Mouse (Mus musculus) CH12F3 (cell line): ENCODE data around the gene Lamb3.

Experiments used
- in situ Hi-C: fragments of 300-500 bp; cut with MboI; formaldehyde crosslinking; loops from 2 replicates; pipeline ENCODE4 v1.14.3; 2020; ENCODE audit warnings: low sequenced_read_pairs

Gene Lamb3

DNA sequence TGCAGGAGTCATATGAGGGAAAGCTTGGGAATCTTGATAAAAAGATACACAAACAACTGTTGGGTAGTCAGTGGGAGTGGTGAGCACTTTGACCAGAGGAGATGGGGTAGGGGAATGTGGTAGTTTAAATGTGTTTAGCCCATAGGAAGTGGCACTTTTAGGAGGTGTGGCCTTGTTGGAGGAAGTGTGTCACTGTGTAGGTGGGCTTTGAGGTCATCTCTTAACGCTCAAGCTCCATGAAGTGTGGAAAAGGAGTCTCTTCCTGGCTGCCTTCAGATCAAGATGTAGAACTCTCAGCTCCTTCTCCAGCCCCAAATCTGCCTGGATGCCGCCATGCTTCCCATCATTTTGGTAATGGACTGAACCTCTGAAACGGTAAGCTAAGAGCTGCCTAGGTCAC lies at the start of gene Lamb3:
Lamb3 (plus strand) TSS at position 197 of the 400 bp plus-strand sequence.
- in situ Hi-C loops, result no loop called here

DNA sequence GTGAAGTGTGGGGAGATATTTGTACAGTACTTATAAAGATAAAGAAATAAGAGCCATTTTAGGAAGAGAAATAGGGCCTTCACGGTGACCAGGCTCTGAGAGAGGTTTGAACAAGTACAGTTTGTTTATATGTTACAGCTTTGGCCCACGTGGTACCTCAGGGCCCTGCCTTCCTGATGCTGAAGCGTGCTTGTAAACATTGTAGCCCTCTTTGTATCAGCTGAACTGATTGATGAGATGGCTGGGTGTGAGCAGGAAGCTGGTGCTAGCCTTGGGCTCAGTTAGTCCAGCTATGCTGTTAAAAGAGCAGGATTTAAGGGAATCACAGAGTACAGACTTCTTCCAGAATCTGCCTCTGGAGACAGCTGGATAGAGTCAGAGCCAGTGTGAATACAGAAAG lies 48.3 kb upstream of the Lamb3 start:
- in situ Hi-C loops, result no loop called here

DNA sequence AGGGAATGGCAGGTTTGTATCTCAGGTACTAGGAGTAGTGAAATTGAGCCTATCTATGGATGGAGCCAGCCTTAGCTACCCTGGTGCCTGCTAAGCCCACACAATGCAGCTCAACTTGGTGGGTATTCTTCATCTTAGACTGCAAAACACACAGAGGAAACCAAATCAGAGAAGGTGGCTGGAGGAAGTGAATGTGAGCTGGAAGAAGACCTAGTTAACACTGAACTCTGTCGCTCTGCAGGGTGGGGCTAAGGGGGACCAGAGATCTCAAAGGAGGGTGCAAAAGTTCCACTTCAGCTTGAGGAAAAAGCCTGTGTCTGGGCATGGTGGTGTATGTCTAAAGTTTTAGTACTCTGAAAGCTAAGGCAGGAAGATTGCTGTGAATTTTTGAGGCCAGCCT lies 47.9 kb upstream of the Lamb3 start:
- in situ Hi-C loops, result no loop called here

DNA sequence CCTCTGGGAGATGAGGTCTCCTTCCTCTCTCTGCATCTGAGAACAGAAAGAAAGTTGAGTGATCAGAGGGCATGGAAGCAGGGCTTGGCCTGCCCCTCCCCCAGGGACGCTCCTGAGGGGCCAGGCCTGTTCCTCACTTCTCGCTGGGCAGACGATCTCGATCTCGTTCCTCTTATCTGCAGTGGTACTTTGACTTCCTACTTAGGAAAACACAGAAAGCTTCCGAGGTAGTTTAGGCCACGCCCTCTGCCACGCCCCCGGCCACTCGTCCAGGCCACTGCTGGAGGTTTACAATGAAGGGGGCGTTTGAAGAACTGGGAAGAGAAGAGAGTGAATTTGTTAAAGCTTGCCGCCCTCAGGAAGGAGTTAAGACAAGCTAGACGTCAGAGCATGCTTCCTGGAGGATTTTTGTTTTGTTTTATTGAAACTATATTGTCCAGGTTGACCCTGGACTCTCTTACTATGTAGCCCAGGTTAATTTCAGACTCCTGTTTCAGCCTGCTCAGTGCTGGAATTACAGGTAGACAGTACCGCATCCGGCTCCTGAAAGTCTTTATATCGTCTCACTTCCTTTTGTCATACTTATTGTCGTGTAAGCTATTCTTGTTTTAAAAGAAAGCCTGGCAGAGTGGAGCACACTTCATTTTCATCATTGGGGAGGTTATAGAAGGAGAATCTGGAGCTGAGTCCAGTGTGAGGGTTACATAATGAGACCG lies 47.0 kb upstream of the Lamb3 start:
- in situ Hi-C loops, result no loop called here

DNA sequence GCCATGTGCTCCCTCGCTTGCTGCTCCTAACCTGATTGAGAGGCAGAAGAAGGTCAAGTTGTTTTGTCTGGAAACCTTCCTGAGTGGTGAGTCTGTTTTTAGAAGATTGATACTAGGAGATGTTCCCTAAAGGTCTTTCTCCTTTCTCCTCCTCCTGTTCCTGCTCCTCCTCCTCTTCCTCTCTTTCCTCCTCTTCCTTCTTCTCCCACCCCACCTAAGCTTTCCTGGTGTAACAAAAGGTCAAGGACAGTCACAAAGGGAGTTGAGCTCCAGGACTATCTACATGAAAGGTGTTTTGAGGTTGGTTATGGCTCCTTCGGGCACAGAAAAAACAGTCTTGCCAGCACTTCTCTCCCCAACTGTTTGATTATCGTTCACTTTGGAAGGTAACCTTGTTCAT lies 39.8 kb upstream of the Lamb3 start, which contains the start of gene A130010J15Rik:
A130010J15Rik (plus strand) TSS at position 301 of the 400 bp plus-strand sequence.
- in situ Hi-C loops, result no loop called here

DNA sequence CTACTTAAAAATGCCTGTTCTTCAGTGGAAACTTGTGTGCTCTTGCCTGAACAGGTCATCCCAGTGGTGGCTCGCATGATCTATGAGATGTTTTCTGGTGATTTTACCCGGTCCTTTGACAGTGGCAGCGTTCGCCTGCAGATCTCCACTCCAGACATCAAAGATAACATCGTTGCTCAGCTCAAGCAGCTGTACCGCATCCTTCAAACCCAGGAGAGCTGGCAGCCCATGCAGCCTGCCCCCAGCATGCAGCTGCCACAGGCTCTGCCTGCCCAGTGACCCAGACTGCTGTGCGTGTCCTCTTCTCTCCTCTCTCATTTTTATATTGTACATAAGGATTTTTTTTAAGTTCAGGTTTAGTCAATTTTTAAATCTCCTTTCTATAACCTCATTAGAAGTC lies 38.3 kb upstream of the Lamb3 start:
- in situ Hi-C loops, result no loop called here

DNA sequence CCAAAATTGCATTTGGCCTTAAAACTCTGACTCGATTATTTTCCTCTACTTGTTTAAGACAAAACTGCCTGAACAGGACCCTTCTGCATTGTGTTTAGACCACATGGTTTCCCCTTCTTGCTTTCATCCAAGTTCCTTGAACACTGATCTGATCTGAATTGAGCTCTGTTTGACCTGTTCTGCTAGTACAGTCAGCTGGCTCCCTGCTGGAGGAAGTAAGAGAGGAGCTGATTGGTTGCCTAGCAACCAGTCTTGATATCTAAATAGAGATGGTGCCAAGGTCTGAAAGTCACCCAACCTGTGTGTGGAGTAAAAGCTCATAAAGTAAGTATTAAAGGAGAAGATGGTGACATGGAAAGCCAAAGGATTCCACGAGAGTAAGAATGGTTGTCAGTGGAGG lies 37.6 kb upstream of the Lamb3 start:
- in situ Hi-C loops, result no loop called here

DNA sequence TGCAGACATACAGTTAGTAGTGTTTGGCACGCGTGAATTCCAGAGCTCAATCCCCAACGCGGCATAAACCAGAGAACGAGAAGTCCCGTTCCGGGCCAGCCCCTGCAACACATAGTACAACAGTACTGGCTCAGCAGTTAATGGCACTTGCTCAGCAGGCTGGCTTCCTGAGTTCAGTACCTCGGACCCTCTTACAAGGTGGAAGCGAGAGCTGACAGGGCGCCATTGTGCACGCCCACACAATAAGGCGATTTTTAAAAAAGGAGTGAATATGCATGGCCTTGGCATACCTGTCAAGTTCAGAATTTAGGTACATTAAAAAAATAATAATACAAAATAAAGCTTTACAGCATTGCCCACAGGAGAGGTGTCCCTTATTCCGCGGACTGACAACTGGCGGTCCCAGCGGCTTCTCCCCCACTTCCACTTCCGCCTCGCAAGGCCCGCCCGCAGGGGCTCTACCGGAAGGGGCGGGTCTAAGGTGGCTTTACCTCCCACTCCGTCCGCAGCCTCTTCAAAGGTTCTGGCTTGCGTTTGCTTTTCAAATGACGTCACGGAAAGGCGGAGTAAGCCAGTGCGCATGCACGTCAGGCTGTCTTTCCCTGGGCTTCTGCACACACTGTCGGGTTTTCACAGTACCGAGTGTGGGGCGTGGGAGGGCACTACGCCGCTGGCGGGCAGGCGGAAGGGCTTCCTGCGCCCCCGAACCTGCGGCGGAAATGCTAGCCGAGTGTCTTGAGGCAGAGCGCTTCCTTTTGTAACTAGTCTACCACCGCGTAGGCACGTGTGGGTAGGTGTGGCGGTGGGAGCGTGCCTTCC lies 34.3 kb upstream of the Lamb3 start:
- in situ Hi-C loops, result no loop called here

DNA sequence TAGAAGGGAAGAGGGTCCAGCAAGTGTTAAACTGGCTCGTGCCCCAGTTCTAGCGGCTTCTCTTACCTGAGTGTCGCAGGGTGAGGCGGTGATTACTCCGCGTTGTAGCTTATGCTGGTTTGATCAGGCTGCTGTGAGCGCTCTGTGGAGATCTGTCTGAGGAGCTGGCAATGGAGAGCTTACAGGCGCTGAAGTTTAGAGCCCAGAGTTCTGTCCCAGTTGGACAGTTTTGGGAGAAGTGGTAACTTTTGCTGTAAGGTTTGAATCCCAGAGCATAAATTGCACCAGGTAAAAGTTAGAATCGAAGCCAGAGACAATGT lies 33.7 kb upstream of the Lamb3 start:
- in situ Hi-C loops, result no loop called here

DNA sequence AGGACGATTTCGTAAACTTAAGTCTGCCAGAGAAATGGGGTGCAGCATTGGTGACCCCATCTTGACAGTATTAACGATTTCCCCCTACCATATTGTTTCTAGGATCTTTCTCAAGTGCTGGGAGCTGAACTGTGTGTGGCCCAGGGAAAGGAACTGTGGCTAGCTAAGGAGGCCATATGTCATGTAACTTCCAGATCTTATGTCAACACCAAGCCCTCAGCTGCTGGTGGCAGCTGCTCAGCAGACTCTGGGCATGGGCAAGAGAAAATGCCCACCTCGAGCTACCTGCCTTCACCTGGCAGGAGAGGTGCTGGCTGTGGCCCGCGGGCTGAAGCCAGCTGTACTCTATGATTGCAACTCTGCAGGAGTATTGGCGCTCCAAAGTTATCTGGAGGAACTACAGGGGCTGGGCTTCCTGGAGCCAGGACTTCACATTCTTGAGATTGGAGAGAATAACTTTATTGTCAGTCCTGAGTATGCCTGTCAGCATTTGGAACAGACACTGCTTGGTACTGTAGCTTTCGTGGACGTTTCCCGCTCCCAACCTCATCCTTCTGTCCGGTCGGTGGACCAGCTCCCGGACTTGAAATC lies 33.3 kb upstream of the Lamb3 start:
- in situ Hi-C loops, result no loop called here

DNA sequence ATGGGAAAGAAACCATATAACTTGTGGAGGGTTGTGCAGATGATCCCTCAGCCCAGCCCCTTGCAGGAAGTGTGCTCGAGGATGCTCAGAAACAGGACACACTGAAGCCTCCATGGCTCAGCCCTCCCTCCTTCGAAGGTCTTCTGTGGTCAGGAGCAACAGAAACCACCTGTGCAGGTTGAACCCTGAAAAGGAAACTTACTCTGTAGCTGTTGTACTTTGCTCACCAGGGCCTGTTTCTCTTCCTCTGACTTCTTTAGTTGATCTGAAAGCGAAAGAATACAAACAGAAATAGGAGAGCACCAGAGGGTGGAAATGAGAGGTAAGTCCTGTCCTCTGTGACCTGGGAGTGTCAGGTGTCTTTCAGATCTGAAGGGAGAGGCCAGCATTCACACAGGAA lies 26.4 kb upstream of the Lamb3 start:
- in situ Hi-C loops, result no loop called here

DNA sequence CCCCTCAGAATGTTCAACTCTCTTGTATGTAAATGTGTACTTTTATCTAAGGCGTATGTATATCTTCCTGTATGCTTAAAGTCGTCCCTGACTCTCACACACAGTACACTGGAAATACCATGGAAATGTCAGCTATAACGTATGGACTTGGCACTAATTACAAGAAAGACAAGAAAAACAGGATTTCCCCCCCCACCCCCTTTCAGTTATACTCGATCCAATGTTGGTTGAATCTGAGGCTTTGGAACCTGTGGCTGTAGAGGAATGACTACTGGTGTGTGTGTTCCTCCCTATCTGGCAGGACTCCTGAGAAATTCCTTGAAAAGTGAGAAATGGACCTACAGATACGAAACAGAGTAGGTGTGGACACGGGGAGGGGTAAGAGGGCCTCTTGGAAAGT lies 19.2 kb upstream of the Lamb3 start:
- in situ Hi-C loops, result no loop called here

DNA sequence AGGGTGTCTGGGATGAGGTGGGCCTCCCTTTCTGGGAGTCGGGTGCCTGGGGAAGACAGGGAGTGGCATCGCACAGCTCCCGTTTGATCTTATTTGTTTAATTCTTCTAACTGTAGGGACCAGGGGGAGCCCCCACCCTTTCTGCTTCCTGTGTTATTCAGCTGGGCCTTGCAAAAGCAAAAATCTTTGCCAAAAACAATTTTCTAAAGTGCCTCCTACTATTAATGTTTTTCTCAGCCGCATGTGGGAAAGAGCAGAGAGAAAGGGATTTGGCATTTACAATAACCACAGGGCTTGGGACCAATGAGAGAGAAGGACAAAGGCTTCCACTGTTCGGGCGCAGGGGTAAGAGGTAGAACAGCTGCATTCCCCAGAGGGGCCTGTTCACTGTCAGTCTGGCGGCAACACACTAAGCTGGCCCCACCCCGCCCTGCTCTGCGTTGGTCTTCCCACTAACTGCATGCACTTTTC lies 18.3 kb upstream of the Lamb3 start:
- in situ Hi-C loops, result no loop called here

DNA sequence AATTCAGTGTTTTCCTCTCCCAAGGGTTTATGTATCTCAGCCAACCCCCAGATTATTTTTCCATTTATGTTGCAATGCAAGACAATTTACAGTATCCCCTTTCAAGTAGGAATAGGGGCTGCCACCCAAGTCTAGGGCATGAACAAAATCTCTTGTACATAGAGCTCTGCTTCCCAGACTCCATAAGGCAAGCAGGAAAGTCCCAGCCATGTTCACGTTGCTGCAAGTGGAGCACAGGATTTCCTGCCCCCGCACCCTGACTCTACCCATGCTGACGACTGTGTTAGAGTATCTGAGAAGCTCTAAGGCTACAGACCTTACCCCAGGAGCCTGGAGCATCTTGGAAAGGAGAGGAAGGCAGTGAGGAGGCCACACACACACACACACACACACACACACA lies 17.7 kb upstream of the Lamb3 start:
- in situ Hi-C loops, result no loop called here

DNA sequence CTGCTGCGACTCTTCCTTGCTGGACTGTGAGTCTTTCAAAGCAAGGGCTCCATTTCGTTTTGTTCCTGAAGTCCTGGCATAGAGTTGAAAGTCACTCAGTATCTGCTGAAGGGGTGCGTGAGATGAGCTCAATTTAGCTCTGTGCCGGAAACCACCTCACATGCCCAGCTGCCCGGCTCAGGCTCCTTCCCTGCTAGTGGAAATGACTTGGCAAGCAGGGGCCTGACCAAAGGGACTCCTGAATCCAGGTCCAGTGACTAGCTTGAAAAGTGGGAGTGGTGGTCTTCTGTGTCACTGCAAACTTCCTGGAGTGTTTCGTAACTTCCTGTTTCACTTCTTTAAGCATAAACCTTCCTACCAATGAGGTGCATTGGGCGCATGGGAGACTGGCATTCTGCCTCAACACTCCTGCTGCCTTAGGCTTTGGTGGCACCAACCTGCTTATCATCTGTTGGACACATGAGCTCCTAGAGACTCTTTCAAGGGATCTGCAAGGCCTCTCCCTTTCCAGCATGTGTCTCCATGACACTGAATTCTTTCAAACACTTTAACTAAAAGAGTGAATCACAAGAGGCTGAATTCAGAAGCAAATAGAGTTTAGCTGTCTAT lies 15.7 kb upstream of the Lamb3 start:
- in situ Hi-C loops, result no loop called here

DNA sequence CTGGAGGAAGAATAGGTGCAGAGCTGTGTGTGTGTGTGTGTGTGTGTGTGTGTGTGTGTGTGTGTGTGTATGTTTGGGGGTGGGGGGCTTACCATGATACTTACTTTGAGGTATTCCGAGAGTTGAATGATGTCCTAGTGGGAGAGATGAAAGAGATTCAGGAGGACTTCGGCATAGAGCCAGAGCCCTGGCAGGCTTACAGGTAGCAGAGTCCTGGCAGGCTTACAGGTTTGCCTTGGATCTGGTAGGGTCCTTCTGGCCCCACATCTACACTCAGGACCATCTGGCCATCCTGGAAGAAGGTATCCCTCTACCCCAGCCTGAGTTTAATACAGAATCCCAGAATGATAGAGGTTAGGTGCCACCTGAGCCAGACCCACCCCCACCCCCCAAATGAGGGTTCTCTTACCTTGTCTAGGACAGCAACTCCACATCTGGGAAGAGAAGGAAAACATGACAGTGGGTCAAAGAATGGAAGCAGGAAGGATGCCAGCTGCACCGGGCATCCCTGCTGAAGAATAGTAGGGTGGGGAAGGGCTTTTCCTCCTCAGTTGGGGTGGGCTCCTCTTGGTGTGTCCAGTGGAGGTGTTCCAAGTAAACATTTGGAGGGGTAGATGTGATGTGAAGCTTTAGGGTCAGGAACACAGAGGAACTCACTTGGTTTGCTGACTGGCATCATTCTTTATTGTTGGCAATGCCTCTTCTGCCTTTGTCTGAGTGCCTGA lies 12.9 kb upstream of the Lamb3 start:
- in situ Hi-C loops, result no loop called here

DNA sequence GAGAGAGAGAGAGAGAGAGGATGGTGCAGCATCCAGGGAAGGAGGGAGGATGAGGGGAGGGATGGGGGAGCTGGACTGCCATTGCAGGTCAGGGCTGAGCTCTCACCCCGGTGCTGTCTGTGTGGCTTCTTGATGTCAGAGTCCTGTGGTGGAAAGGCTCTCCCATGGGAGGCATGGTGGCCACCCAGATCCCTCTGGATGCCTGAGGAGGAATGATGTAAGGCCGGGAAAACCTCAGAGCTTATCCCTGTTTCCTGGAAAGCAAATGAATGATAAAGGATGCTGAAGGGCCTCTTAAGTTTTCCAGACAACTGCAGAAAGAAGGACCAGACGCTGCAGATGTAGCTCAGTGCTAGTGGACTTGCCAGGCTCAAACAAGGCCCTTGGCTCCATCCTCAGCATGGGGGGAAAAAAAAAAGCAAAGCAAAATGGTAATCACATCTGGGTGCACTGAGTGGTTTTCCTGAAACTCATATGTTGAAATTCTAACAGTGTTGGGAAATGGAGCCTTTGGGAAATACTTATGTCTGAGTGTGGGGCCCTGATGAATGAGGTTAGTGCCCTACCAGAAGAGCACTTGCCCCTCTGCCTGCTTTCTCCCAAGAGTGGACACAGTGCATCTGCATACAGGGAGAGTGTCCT lies 12.2 kb upstream of the Lamb3 start:
- in situ Hi-C loops, result no loop called here

DNA sequence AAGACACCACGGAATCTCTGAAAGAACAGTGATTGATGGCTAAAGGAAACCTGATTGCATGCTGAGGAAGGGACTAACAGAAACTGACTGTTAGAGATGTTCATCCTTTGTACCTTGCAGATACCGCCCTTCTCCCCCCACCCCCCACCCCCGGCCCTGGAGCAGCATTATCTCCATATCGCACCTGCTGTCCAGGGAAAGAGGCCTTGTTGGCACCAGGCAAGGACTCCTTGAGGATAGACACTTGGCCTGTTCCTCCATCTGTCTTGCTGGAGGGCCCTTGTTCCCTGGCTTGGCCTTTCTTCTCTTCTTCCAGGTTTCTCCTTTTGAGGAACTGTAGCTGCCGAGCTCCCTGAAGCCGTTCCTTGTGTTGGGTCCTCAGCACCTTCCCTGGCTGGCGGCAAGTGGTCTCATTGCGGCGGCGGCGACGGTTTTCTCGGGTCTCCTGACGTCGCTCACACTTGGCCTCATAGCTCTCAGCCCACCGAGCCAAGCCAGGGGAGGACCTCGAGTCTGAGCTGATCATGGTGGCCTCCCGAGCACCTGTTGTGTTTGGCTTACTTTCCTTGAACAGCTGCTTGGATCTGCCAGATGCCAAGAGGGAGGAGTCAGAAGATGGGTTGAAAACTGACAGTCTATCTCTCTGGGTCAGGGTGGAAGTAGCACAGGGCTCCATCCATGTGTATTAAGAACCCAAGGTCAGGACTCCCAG lies 9.8 kb upstream of the Lamb3 start:
- in situ Hi-C loops, result no loop called here

DNA sequence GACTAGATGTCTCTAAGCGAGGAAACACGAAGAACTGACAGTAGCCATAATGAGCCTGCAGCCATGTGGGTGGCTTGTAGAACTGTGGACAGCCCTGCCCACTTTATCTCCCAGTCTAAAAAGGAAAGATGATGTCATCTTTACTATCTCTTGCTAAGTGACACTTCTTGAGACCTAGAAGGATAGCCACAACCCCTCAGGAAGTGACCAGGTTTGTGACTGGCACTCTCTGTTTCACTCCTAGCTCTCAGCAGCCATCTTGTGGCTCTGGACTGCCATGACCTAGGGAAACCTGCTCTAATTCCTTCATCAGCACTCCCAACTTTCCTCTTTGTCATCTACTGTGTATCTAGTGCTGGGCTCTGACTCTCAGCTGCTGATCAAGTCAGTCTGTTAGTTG lies 9.2 kb upstream of the Lamb3 start:
- in situ Hi-C loops, result no loop called here
